Mouse (Mus musculus): Measurements from ENCODE around the gene Olfml1. TPM values are rescaled to one million over a fixed set of nuclear protein-coding genes. Genes with fewer than 3 reads are reported as not detected.

The Olfml1 gene
- polyA plus RNA-seq, 1 experiment from 2014 or later, result 7.0 TPM

- H3K4me2 ChIP-seq (replicated peaks), result no peak overlapping the region
- peaks cover 14% of the 10 kb centered on the region for H3K4me1 ChIP-seq
- ATAC-seq (ENCODE audit: low FRiP score, low read depth), result no peak
- H3K27me3 ChIP-seq (replicated peaks), result no peaks in the 10 kb centered on the region; the same call in 1 of the 2 replicates
- no peak overlapping the region for H3K9ac ChIP-seq
- no peak overlapping the region for H3K4me3 ChIP-seq
- no peak overlapping the region for H3K27ac ChIP-seq
- no peaks in the 10 kb centered on the region for H3K9me3 ChIP-seq
- no peaks in the 10 kb centered on the region for H3K36me3 ChIP-seq
These were observed 29.5 kb downstream of the Olfml1 start for GRCm38 (mm10) chr7:107596753-107597152.

- H3K27me3 ChIP-seq (replicated peaks), result no peaks in the 10 kb centered on the region; the same call in 1 of the 2 replicates
- H3K9me3 ChIP-seq, result no peaks in the 10 kb centered on the region
- 87% methylated on average over 3 of the region's 3 CpGs for WGBS
- no peak overlapping the region for H3K4me2 ChIP-seq (replicated peaks)
- no peak for ATAC-seq (ENCODE audit: low FRiP score, low read depth)
- peaks cover 14% of the 10 kb centered on the region for H3K4me1 ChIP-seq
- no peak overlapping the region for H3K27ac ChIP-seq
- H3K36me3 ChIP-seq, result no peaks in the 10 kb centered on the region
- no peak overlapping the region for H3K9ac ChIP-seq
- H3K4me3 ChIP-seq, result no peak overlapping the region
These were observed 30.7 kb downstream of the Olfml1 start for GRCm38 (mm10) chr7:107597956-107598355.

GRCm38 (mm10) chr7:107600651-107601050 is 33.4 kb downstream of the Olfml1 start:
- WGBS, result 80% methylated on average over 5 of the region's 5 CpGs
- Histone ChIP-seq H3K27me3 (replicated peaks) (no peaks in the 10 kb centered on the region; the same call in 1 of the 2 replicates), H3K4me1 (no peaks in the 10 kb centered on the region), H3K36me3 (no peaks in the 10 kb centered on the region), H3K9ac (no peak overlapping the region), H3K4me2 (replicated peaks) (no peak overlapping the region), H3K9me3 (no peaks in the 10 kb centered on the region), H3K27ac (no peak overlapping the region), H3K4me3 (no peak overlapping the region)
- ATAC-seq (ENCODE audit: low FRiP score, low read depth), result no peak

GRCm38 (mm10) chr7:107602505-107602904 is 35.3 kb downstream of the Olfml1 start:
- H3K27ac ChIP-seq, result no peak overlapping the region
- WGBS, result 87% methylated on average over 4 of the region's 4 CpGs
- H3K4me1 ChIP-seq, result no peaks in the 10 kb centered on the region
- H3K4me3 ChIP-seq, result no peak overlapping the region
- H3K9ac ChIP-seq, result no peak overlapping the region
- H3K36me3 ChIP-seq, result no peaks in the 10 kb centered on the region
- no peaks in the 10 kb centered on the region for H3K9me3 ChIP-seq
- H3K27me3 ChIP-seq (replicated peaks), result no peaks in the 10 kb centered on the region
- H3K4me2 ChIP-seq (replicated peaks), result no peak overlapping the region
- ATAC-seq (ENCODE audit: low FRiP score, low read depth), result no peak

- no peak overlapping the region for H3K27ac ChIP-seq
- H3K4me2 ChIP-seq (replicated peaks), result no peak overlapping the region
- no peak overlapping the region for H3K4me3 ChIP-seq
- no peaks in the 10 kb centered on the region for H3K27me3 ChIP-seq (replicated peaks)
- WGBS, result 67% methylated on average over 6 of the region's 6 CpGs
- no peaks in the 10 kb centered on the region for H3K4me1 ChIP-seq
- no peak overlapping the region for H3K9ac ChIP-seq
- no peaks in the 10 kb centered on the region for H3K9me3 ChIP-seq
- ATAC-seq (ENCODE audit: low FRiP score, low read depth), result no peak
- H3K36me3 ChIP-seq, result no peaks in the 10 kb centered on the region
These were observed 35.7 kb downstream of the Olfml1 start for GRCm38 (mm10) chr7:107602913-107603312.

- H3K4me3 ChIP-seq, result no peak overlapping the region
- no peaks in the 10 kb centered on the region for H3K4me1 ChIP-seq
- ATAC-seq (ENCODE audit: low FRiP score, low read depth), result no peak
- H3K4me2 ChIP-seq (replicated peaks), result no peak overlapping the region
- H3K27me3 ChIP-seq (replicated peaks), result no peaks in the 10 kb centered on the region
- no peak overlapping the region for H3K27ac ChIP-seq
- no peak overlapping the region for H3K9ac ChIP-seq
- H3K36me3 ChIP-seq, result no peaks in the 10 kb centered on the region
- H3K9me3 ChIP-seq, result no peaks in the 10 kb centered on the region
- WGBS, result 94% methylated on average over 1 of the region's 1 CpGs
These were observed 40.5 kb downstream of the Olfml1 start for GRCm38 (mm10) chr7:107607766-107608165.

GRCm38 (mm10) chr7:107609622-107610255 is 42.5 kb downstream of the Olfml1 start:
- Histone ChIP-seq H3K4me3 (no peak overlapping the region), H3K27ac (no peak overlapping the region), H3K4me2 (replicated peaks) (no peak overlapping the region), H3K4me1 (no peaks in the 10 kb centered on the region), H3K27me3 (replicated peaks) (no peaks in the 10 kb centered on the region), H3K9me3 (no peaks in the 10 kb centered on the region), H3K9ac (no peak overlapping the region), H3K36me3 (no peaks in the 10 kb centered on the region)
- WGBS, result 81% methylated on average over 2 of the region's 2 CpGs
- ATAC-seq (ENCODE audit: low FRiP score, low read depth), result no peak

- Histone ChIP-seq H3K9ac (no peak overlapping the region), H3K4me2 (replicated peaks) (no peak overlapping the region), H3K36me3 (no peaks in the 10 kb centered on the region), H3K4me3 (no peak overlapping the region), H3K27ac (no peak overlapping the region), H3K27me3 (replicated peaks) (no peaks in the 10 kb centered on the region), H3K9me3 (no peaks in the 10 kb centered on the region), H3K4me1 (no peaks in the 10 kb centered on the region)
- no peak for ATAC-seq (ENCODE audit: low FRiP score, low read depth)
- WGBS, result 90% methylated on average over 5 of the region's 5 CpGs
These were observed 43.6 kb downstream of the Olfml1 start for GRCm38 (mm10) chr7:107610880-107611279.

- 32% methylated on average over 10 of the region's 11 CpGs for WGBS
- no peaks in the 10 kb centered on the region for H3K36me3 ChIP-seq
These were observed 51.1 kb downstream of the Olfml1 start for GRCm38 (mm10) chr7:107618028-107618992.

GRCm38 (mm10) chr7:107619225-107619624 is 52.0 kb downstream of the Olfml1 start:
- Histone ChIP-seq H3K27ac (no peak overlapping the region), H3K9ac (no peak overlapping the region), H3K9me3 (no peaks in the 10 kb centered on the region), H3K27me3 (replicated peaks) (no peaks in the 10 kb centered on the region), H3K4me2 (replicated peaks) (no peak overlapping the region), H3K4me1 (no peaks in the 10 kb centered on the region), H3K36me3 (no peaks in the 10 kb centered on the region), H3K4me3 (no peak overlapping the region)
- 76% methylated on average over 4 of the region's 4 CpGs for WGBS
- no peak for ATAC-seq (ENCODE audit: low FRiP score, low read depth)

More at GRCm38 (mm10) chr7:107618028-107618992, 51.1 kb downstream of the Olfml1 start:
- Histone ChIP-seq H3K27ac (no peak overlapping the region), H3K4me1 (no peaks in the 10 kb centered on the region), H3K27me3 (replicated peaks) (no peaks in the 10 kb centered on the region), H3K9ac (no peak overlapping the region), H3K4me3 (no peak overlapping the region), H3K4me2 (replicated peaks) (no peak overlapping the region), H3K9me3 (no peaks in the 10 kb centered on the region)
- no peak for ATAC-seq (ENCODE audit: low FRiP score, low read depth)

GRCm38 (mm10) chr7:107620137-107620536 is 52.9 kb downstream of the Olfml1 start:
- Histone ChIP-seq H3K36me3 (no peaks in the 10 kb centered on the region), H3K27me3 (replicated peaks) (no peaks in the 10 kb centered on the region), H3K4me2 (replicated peaks) (no peak overlapping the region), H3K4me1 (no peaks in the 10 kb centered on the region), H3K9ac (no peak overlapping the region), H3K4me3 (no peak overlapping the region), H3K27ac (no peak overlapping the region), H3K9me3 (no peaks in the 10 kb centered on the region)
- 86% methylated on average over 3 of the region's 3 CpGs for whole genome bisulfite sequencing
- no peak for ATAC-seq (ENCODE audit: low FRiP score, low read depth)

GRCm38 (mm10) chr7:107624432-107624831 is 57.2 kb downstream of the Olfml1 start:
- 76% methylated on average over 3 of the region's 3 CpGs for WGBS
- Histone ChIP-seq H3K36me3 (no peaks in the 10 kb centered on the region), H3K4me1 (no peaks in the 10 kb centered on the region), H3K9ac (no peak overlapping the region), H3K4me2 (replicated peaks) (no peak overlapping the region), H3K27ac (no peak overlapping the region), H3K9me3 (no peaks in the 10 kb centered on the region), H3K4me3 (no peak overlapping the region), H3K27me3 (replicated peaks) (no peaks in the 10 kb centered on the region)
- no peak for ATAC-seq (ENCODE audit: low FRiP score, low read depth)
